Mouse (Mus musculus) MEL (cell line): ENCODE measurements around the gene Iqgap3. TPM values are rescaled to one million over a fixed set of nuclear protein-coding genes. Genes with fewer than 3 reads are reported as not detected.

Experiments used
- DNase-seq: peaks from one replicate; pipeline ENCODE4 v3.0.0; 2011; ENCODE audit warnings: low read depth, low spot score
- H3K27ac ChIP-seq: 2 replicates; pipeline ENCODE4 v1.5.1; 2012; ENCODE audit warnings: low read depth, mild to moderate bottlenecking, control low read depth, low read length, moderate library complexity; ENCODE audit not compliant: control insufficient read depth
- H3K27me3 ChIP-seq, 2 experiments: fragments of 150-350 bp in 1 of 2; sonication (generic) in 1 of 2; 2 replicates each; pipeline ENCODE4 v1.6.1; 2012; ENCODE audit warnings: low read length in 2 of 2, mild to moderate bottlenecking in 2 of 2, improper control_type of control experiment in 1 of 2, moderate library complexity in 1 of 2; ENCODE audit not compliant: insufficient read depth in 2 of 2, control insufficient read depth in 1 of 2
- H3K36me3 ChIP-seq, 2 experiments: 2 replicates each; pipeline ENCODE4 v1.6.1; 2012 to 2014; ENCODE audit warnings: low read length in 2 of 2, improper control_type of control experiment in 1 of 2, inconsistent platforms in 1 of 2, mild to moderate bottlenecking in 1 of 2; ENCODE audit not compliant: insufficient read depth in 2 of 2, control insufficient read depth in 1 of 2
- H3K4me1 ChIP-seq, 2 experiments: fragments of 150-350 bp in 1 of 2; sonication (generic) in 1 of 2; 2 replicates each; pipeline ENCODE4 v1.6.1; 2012; ENCODE audit warnings: low read length in 2 of 2, improper control_type of control experiment in 1 of 2, mild to moderate bottlenecking in 1 of 2; ENCODE audit not compliant: insufficient read depth in 2 of 2, control insufficient read depth in 1 of 2
- H3K4me3 ChIP-seq, 2 experiments: fragments of 150-350 bp in 1 of 2; sonication (generic) in 1 of 2; 2 replicates each; pipeline ENCODE4 v1.5.1; 2012; ENCODE audit warnings: low read depth in 2 of 2, low read length in 2 of 2, mild to moderate bottlenecking in 2 of 2, moderate library complexity in 2 of 2, control low read depth in 1 of 2, improper control_type of control experiment in 1 of 2; ENCODE audit not compliant: control insufficient read depth in 1 of 2, insufficient read depth in 1 of 2
- H3K79me2 ChIP-seq: 2 replicates; pipeline ENCODE4 v1.6.1; 2012; ENCODE audit warnings: mild to moderate bottlenecking, low read length, moderate library complexity; ENCODE audit not compliant: control insufficient read depth, poor library complexity, insufficient read depth
- H3K9ac ChIP-seq: 2 replicates; pipeline ENCODE4 v1.6.1; 2012; ENCODE audit warnings: low read depth, mild to moderate bottlenecking, control low read depth, low read length, moderate library complexity; ENCODE audit not compliant: control insufficient read depth, poor library complexity, severe bottlenecking
- H3K9me3 ChIP-seq: fragments of 150-350 bp; sonication (generic); replicated peaks from 2 replicates; pipeline ENCODE4 v1.6.1; 2012; ENCODE audit warnings: mild to moderate bottlenecking, low read length, improper control_type of control experiment, moderate library complexity; ENCODE audit not compliant: insufficient read depth
- BHLHE40 ChIP-seq: IDR thresholded peaks from 2 replicates; pipeline ENCODE4 v1.6.1; 2012; ENCODE audit warnings: low read depth, mild to moderate bottlenecking, inconsistent platforms, low read length, improper control_type of control experiment, borderline replicate concordance
- E2F4 ChIP-seq: IDR thresholded peaks from 2 replicates; pipeline ENCODE4 v1.6.1; 2011; ENCODE audit warnings: low read depth, low read length, improper control_type of control experiment, borderline replicate concordance
- ELF1 ChIP-seq: IDR thresholded peaks from 2 replicates; pipeline ENCODE4 v1.6.1; 2014; ENCODE audit warnings: low read depth, mild to moderate bottlenecking, inconsistent platforms, low read length, improper control_type of control experiment, moderate library complexity
- HCFC1 ChIP-seq: IDR thresholded peaks from 2 replicates; pipeline ENCODE4 v1.6.1; 2012; ENCODE audit warnings: low read depth, mild to moderate bottlenecking, inconsistent platforms, low read length, improper control_type of control experiment, moderate library complexity
- JUND ChIP-seq: IDR thresholded peaks from 2 replicates; pipeline ENCODE4 v1.6.1; 2011; ENCODE audit warnings: low read depth, mild to moderate bottlenecking, improper control_type of control experiment, low read length
- KAT2A ChIP-seq: conservative IDR thresholded peaks from 2 replicates; pipeline ENCODE4 v1.6.1; 2012; ENCODE audit warnings: low read depth, low read length, improper control_type of control experiment, inconsistent platforms
- MAFK ChIP-seq: IDR thresholded peaks from 2 replicates; pipeline ENCODE4 v1.6.1; 2011; ENCODE audit warnings: low read depth, mild to moderate bottlenecking, low read length, improper control_type of control experiment, borderline replicate concordance
- MAX ChIP-seq: IDR thresholded peaks from 2 replicates; pipeline ENCODE4 v1.6.1; 2011; ENCODE audit warnings: low read length, improper control_type of control experiment
- MAZ ChIP-seq: IDR thresholded peaks from 2 replicates; pipeline ENCODE4 v1.6.1; 2012; ENCODE audit warnings: low read depth, mild to moderate bottlenecking, inconsistent platforms, low read length, improper control_type of control experiment
- MEF2A ChIP-seq: IDR thresholded peaks from 2 replicates; pipeline ENCODE4 v1.6.1; 2014; ENCODE audit warnings: low read depth, mild to moderate bottlenecking, inconsistent platforms, low read length, improper control_type of control experiment; ENCODE audit not compliant: poor library complexity, insufficient replicate concordance, severe bottlenecking; ENCODE audit errors: extremely low read depth
- MXI1 ChIP-seq: IDR thresholded peaks from 2 replicates; pipeline ENCODE4 v1.6.1; 2011; ENCODE audit warnings: mild to moderate bottlenecking, low read depth, low read length, improper control_type of control experiment
- MYB ChIP-seq: IDR thresholded peaks from 2 replicates; pipeline ENCODE4 v1.6.1; 2011; ENCODE audit warnings: mild to moderate bottlenecking, low read depth, low read length, improper control_type of control experiment
- MYC ChIP-seq: IDR thresholded peaks from 2 replicates; pipeline ENCODE4 v1.6.1; 2011; ENCODE audit warnings: low read depth, mild to moderate bottlenecking, low read length, improper control_type of control experiment, moderate library complexity
- NELFE ChIP-seq: IDR thresholded peaks from 2 replicates; pipeline ENCODE4 v1.6.1; 2011; ENCODE audit warnings: low read depth, low read length, improper control_type of control experiment
- POLR2AphosphoS2 ChIP-seq: IDR thresholded peaks from 2 replicates; pipeline ENCODE4 v1.6.1; 2011; ENCODE audit warnings: low read length, improper control_type of control experiment
- POLR2AphosphoS5 ChIP-seq: IDR thresholded peaks from 2 replicates; pipeline ENCODE4 v1.6.1; 2012; ENCODE audit warnings: low read depth, borderline replicate concordance, mild to moderate bottlenecking, inconsistent platforms, low read length, moderate library complexity, mixed read lengths
- RAD21 ChIP-seq: IDR thresholded peaks from 2 replicates; pipeline ENCODE4 v1.6.1; 2011; ENCODE audit warnings: mild to moderate bottlenecking, low read depth, low read length, improper control_type of control experiment
- RCOR1 ChIP-seq: IDR thresholded peaks from 2 replicates; pipeline ENCODE4 v1.6.1; 2012; ENCODE audit warnings: low read depth, mild to moderate bottlenecking, inconsistent platforms, low read length, improper control_type of control experiment
- SMC3 ChIP-seq: IDR thresholded peaks from 2 replicates; pipeline ENCODE4 v1.6.1; 2011; ENCODE audit warnings: low read depth, low read length, improper control_type of control experiment
- TCF12 ChIP-seq: IDR thresholded peaks from 2 replicates; pipeline ENCODE4 v1.6.1; 2014; ENCODE audit warnings: low read depth, mild to moderate bottlenecking, inconsistent platforms, low read length, improper control_type of control experiment, moderate library complexity
- ZKSCAN1 ChIP-seq: IDR thresholded peaks from 2 replicates; pipeline ENCODE4 v1.6.1; 2012; ENCODE audit warnings: low read depth, mild to moderate bottlenecking, inconsistent platforms, low read length, improper control_type of control experiment, moderate library complexity
- ZMIZ1 ChIP-seq: IDR thresholded peaks from 2 replicates; pipeline ENCODE4 v1.6.1; 2012; ENCODE audit warnings: low read depth, mild to moderate bottlenecking, inconsistent platforms, low read length, improper control_type of control experiment, moderate library complexity
- polyA plus RNA-seq, 2 experiments: library from polyadenylated mRNA; stranded (reverse) in 1 of 2; unstranded in 1 of 2; fragments of >175 nt in 1 of 2; fragments of >200 nt in 1 of 2; gene quantifications; 2 replicates each; pipeline versions ENCODE4 v1.2.1 to v1.2.4; 2012; ENCODE audit warnings: low replicate concordance in 2 of 2, low read depth in 1 of 2; ENCODE audit not compliant: insufficient read length in 2 of 2, insufficient read depth in 1 of 2, missing spikeins in 1 of 2
- total RNA-seq: library from RNA; depleted of rRNA; stranded (reverse); fragments of 300-350 nt; gene quantifications from 2 replicates; pipeline ENCODE4 v1.2.3, GENCODE M21; 2012

The Iqgap3 gene
- total and polyA plus RNA-seq, 3 experiments: 21.1 to 42.5 TPM; not detected in 1

DNA sequence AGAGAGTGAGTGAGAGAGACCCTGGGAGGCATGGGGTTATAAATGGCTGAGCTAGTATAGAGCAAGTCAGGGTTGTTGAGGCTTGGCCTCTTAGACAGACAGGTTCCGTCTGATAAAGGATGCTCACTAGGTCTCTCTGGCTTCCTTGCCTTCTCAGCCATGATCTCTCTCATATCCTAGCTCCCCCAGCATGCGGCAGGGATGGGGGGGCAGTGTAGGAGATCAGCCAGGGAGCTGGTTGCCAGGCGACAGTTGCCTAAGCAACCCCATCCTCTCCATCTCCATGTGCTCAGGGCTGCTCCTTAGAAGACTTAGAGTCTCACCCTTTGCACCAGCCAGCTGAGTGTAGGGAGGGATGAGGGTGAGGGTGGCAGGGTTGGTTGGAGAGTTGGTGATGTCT, 70.3 kb downstream of the Iqgap3 start:
- H3K79me2 ChIP-seq: peaks cover 73% of the 10 kb centered on the region
- H3K9ac ChIP-seq: no peak overlapping the region
- no peak overlapping the region for H3K4me3 ChIP-seq
- no peaks in the 10 kb centered on the region for H3K27me3 ChIP-seq
- no peak for DNase-seq
- H3K9me3 ChIP-seq: no peaks in the 10 kb centered on the region
- H3K4me1 ChIP-seq: peaks cover 19 to 33% of the 10 kb centered on the region in 2 experiments
- peaks cover 15 to 28% of the 10 kb centered on the region in 2 experiments for H3K36me3 ChIP-seq
- no peak overlapping the region for H3K27ac ChIP-seq
- TF ChIP-seq MXI1 (0 out of 2 replicates have a peak, but pooled peaks have one; percentile 9), MAFK (no peak)

GRCm38 (mm10) chr3:88153290-88154011, 71.7 kb downstream of the Iqgap3 start:
- no peak for TF ChIP-seq ZMIZ1
- no peak for TF ChIP-seq MAX
- TF ChIP-seq RAD21: no peak
- TF ChIP-seq BHLHE40: no peak
- TF ChIP-seq JUND: no peak
- TF ChIP-seq NELFE: no peak
- TF ChIP-seq MAZ: no peak
- no peak for TF ChIP-seq MYC
- no peak for TF ChIP-seq E2F4
- no peak for TF ChIP-seq HCFC1
- no peak for DNase-seq
- peaks cover 16 to 21% of the 10 kb centered on the region in 2 experiments for H3K36me3 ChIP-seq
- H3K27me3 ChIP-seq: no peaks in the 10 kb centered on the region
- H3K9ac ChIP-seq: no peak overlapping the region
- H3K79me2 ChIP-seq: peaks cover 59% of the 10 kb centered on the region
- H3K4me1 ChIP-seq: peaks cover 11 to 20% of the 10 kb centered on the region in 2 experiments
- H3K4me3 ChIP-seq: no peak overlapping the region
- H3K9me3 ChIP-seq: no peaks in the 10 kb centered on the region
- H3K27ac ChIP-seq: no peak overlapping the region

- peaks cover 53% of the 10 kb centered on the region for H3K79me2 ChIP-seq
- no peak overlapping the region for H3K9ac ChIP-seq
- TF ChIP-seq RAD21 (no peak), MYB (no peak), ZKSCAN1 (no peak), POLR2AphosphoS5 (no peak), ZMIZ1 (no peak), TCF12 (no peak), POLR2AphosphoS2 (no peak), HCFC1 (no peak), ELF1 (no peak), SMC3 (no peak), MEF2A (no peak), KAT2A (no peak), RCOR1 (no peak)
- DNase-seq: no peak
- H3K36me3 ChIP-seq: peaks cover 9 to 25% of the 10 kb centered on the region in 2 experiments
- H3K27ac ChIP-seq: no peak overlapping the region
- no peaks in the 10 kb centered on the region for H3K9me3 ChIP-seq
- H3K27me3 ChIP-seq: no peaks in the 10 kb centered on the region
- peaks cover 5 to 12% of the 10 kb centered on the region in 2 experiments; a peak in 3 of 4 replicates for H3K4me1 ChIP-seq
- H3K4me3 ChIP-seq: no peak overlapping the region
These were observed 72.5 kb downstream of the Iqgap3 start for GRCm38 (mm10) chr3:88154236-88154635.
